Mouse (Mus musculus): ENCODE measurements around the gene Gm10197. TPM values are rescaled to one million over a fixed set of nuclear protein-coding genes. Genes with fewer than 3 reads are reported as not detected.
A peak's percentile ranks its signal among the peaks of the same experiment; 100 is the strongest.

The Gm10197 gene
- not detected in 2 replicates for polyA plus RNA-seq (2016; fragmentation: Nextera tagmentation; extraction: Ambion mirVana)

GRCm38 (mm10) chr19:53371666-53372065, at the start of gene Gm10197:
Gene Gm10197 (minus strand): TSS chr19:53371766.
- Histone ChIP-seq H3K36me3 (peaks cover 38% of the 10 kb centered on the region), H3K27ac (ENCODE audit: poor library complexity, severe bottlenecking) (no peak within 1 kb of the TSS), H3K9ac (no peak within 1 kb of the TSS), H3K9me3 (replicated peaks) (no peaks in the 10 kb centered on the region), H3K4me3 (no peak within 1 kb of the TSS), H3K4me1 (replicated peaks) (peaks cover 34% of the 10 kb centered on the region), H3K27me3 (replicated peaks) (no peaks in the 10 kb centered on the region), H3K4me2 (no peak within 1 kb of the TSS)
- ATAC-seq (ENCODE audit: insufficient number of reproducible peaks, low FRiP score) = no peak
- 78% methylated on average over 13 of the region's 13 CpGs for WGBS

GRCm38 (mm10) chr19:53420924-53421582, 49.5 kb upstream of the Gm10197 start:
- H3K4me3 ChIP-seq = peak overlapping the region; percentile 50
- WGBS = under 1% methylated on average over 19 of the region's 19 CpGs

GRCm38 (mm10) chr19:53419834-53420233, 48.3 kb upstream of the Gm10197 start:
- WGBS = 43% methylated on average over 5 of the region's 5 CpGs

More at GRCm38 (mm10) chr19:53420924-53421582, 49.5 kb upstream of the Gm10197 start:
- H3K9me3 ChIP-seq (replicated peaks) = no peaks in the 10 kb centered on the region
- no peaks in the 10 kb centered on the region for H3K36me3 ChIP-seq
- H3K4me1 ChIP-seq (replicated peaks) = peaks cover 19% of the 10 kb centered on the region
- H3K27me3 ChIP-seq (replicated peaks) = no peaks in the 10 kb centered on the region
- peak overlapping the region; percentile 71 for H3K9ac ChIP-seq
- peak overlapping the region; percentile 85 for H3K4me2 ChIP-seq
- peak; percentile 88 for ATAC-seq (ENCODE audit: insufficient number of reproducible peaks, low FRiP score)
- peak overlapping the region; percentile 91 for H3K27ac ChIP-seq (ENCODE audit: poor library complexity, severe bottlenecking)

GRCm38 (mm10) chr19:53415198-53415597, 43.6 kb upstream of the Gm10197 start:
- peaks cover 38% of the 10 kb centered on the region for H3K4me1 ChIP-seq (replicated peaks)
- H3K27me3 ChIP-seq (replicated peaks) = no peaks in the 10 kb centered on the region
- ATAC-seq (ENCODE audit: insufficient number of reproducible peaks, low FRiP score) = no peak
- no peaks in the 10 kb centered on the region for H3K9me3 ChIP-seq (replicated peaks)
- H3K4me3 ChIP-seq = no peak overlapping the region
- no peak overlapping the region for H3K9ac ChIP-seq
- H3K36me3 ChIP-seq = no peaks in the 10 kb centered on the region
- no peak overlapping the region for H3K27ac ChIP-seq (ENCODE audit: poor library complexity, severe bottlenecking)
- WGBS = 77% methylated on average over 17 of the region's 17 CpGs
- no peak overlapping the region for H3K4me2 ChIP-seq

More at GRCm38 (mm10) chr19:53419834-53420233, 48.3 kb upstream of the Gm10197 start:
- Histone ChIP-seq H3K9me3 (replicated peaks) (no peaks in the 10 kb centered on the region), H3K4me1 (replicated peaks) (peaks cover 19% of the 10 kb centered on the region), H3K4me3 (no peak overlapping the region), H3K27ac (ENCODE audit: poor library complexity, severe bottlenecking) (no peak overlapping the region), H3K36me3 (no peaks in the 10 kb centered on the region), H3K4me2 (no peak overlapping the region), H3K9ac (no peak overlapping the region), H3K27me3 (replicated peaks) (no peaks in the 10 kb centered on the region)
- no peak for ATAC-seq (ENCODE audit: insufficient number of reproducible peaks, low FRiP score)

GRCm38 (mm10) chr19:53414650-53415049, 43.1 kb upstream of the Gm10197 start:
- Histone ChIP-seq H3K4me1 (replicated peaks) (peaks cover 43% of the 10 kb centered on the region), H3K4me2 (no peak overlapping the region), H3K4me3 (no peak overlapping the region), H3K27ac (ENCODE audit: poor library complexity, severe bottlenecking) (no peak overlapping the region), H3K9ac (no peak overlapping the region), H3K36me3 (no peaks in the 10 kb centered on the region), H3K9me3 (replicated peaks) (no peaks in the 10 kb centered on the region), H3K27me3 (replicated peaks) (no peaks in the 10 kb centered on the region)
- 42% methylated on average over 11 of the region's 11 CpGs for WGBS
- ATAC-seq (ENCODE audit: insufficient number of reproducible peaks, low FRiP score) = no peak

GRCm38 (mm10) chr19:53413617-53414380, 42.2 kb upstream of the Gm10197 start:
- Histone ChIP-seq H3K27me3 (replicated peaks) (no peaks in the 10 kb centered on the region), H3K4me1 (replicated peaks) (peaks cover 46% of the 10 kb centered on the region), H3K27ac (ENCODE audit: poor library complexity, severe bottlenecking) (no peak overlapping the region), H3K9me3 (replicated peaks) (no peaks in the 10 kb centered on the region), H3K36me3 (no peaks in the 10 kb centered on the region), H3K9ac (no peak overlapping the region), H3K4me2 (no peak overlapping the region), H3K4me3 (no peak overlapping the region)
- ATAC-seq (ENCODE audit: insufficient number of reproducible peaks, low FRiP score) = no peak
- 76% methylated on average over 15 of the region's 15 CpGs for WGBS

GRCm38 (mm10) chr19:53412149-53412848, 40.7 kb upstream of the Gm10197 start:
- 7% methylated on average over 6 of the region's 6 CpGs for WGBS
- H3K9ac ChIP-seq = no peak overlapping the region
- H3K27me3 ChIP-seq (replicated peaks) = no peaks in the 10 kb centered on the region
- H3K4me3 ChIP-seq = no peak overlapping the region
- H3K4me2 ChIP-seq = no peak overlapping the region
- H3K4me1 ChIP-seq (replicated peaks) = peaks cover 50% of the 10 kb centered on the region
- H3K9me3 ChIP-seq (replicated peaks) = no peaks in the 10 kb centered on the region
- peak; percentile 16; the same call in 1 of the 2 replicates for ATAC-seq (ENCODE audit: insufficient number of reproducible peaks, low FRiP score)
- peak overlapping the region; percentile 81 for H3K27ac ChIP-seq (ENCODE audit: poor library complexity, severe bottlenecking)
- no peaks in the 10 kb centered on the region for H3K36me3 ChIP-seq

- WGBS = 46% methylated on average over 17 of the region's 17 CpGs
- no peak for ATAC-seq (ENCODE audit: insufficient number of reproducible peaks, low FRiP score)
Measured at GRCm38 (mm10) chr19:53409663-53410307, 38.2 kb upstream of the Gm10197 start.

GRCm38 (mm10) chr19:53408398-53408797, 36.8 kb upstream of the Gm10197 start:
- Histone ChIP-seq H3K4me1 (replicated peaks) (peaks cover 42% of the 10 kb centered on the region), H3K36me3 (no peaks in the 10 kb centered on the region), H3K27me3 (replicated peaks) (no peaks in the 10 kb centered on the region), H3K9ac (no peak overlapping the region), H3K27ac (ENCODE audit: poor library complexity, severe bottlenecking) (no peak overlapping the region), H3K4me2 (no peak overlapping the region), H3K9me3 (replicated peaks) (no peaks in the 10 kb centered on the region), H3K4me3 (no peak overlapping the region)
- ATAC-seq (ENCODE audit: insufficient number of reproducible peaks, low FRiP score) = no peak
- WGBS = 75% methylated on average over 8 of the region's 8 CpGs

More at GRCm38 (mm10) chr19:53409663-53410307, 38.2 kb upstream of the Gm10197 start:
- Histone ChIP-seq H3K4me3 (no peak overlapping the region), H3K27ac (ENCODE audit: poor library complexity, severe bottlenecking) (no peak overlapping the region), H3K36me3 (no peaks in the 10 kb centered on the region), H3K9ac (no peak overlapping the region; the same call in 1 of the 2 replicates), H3K27me3 (replicated peaks) (no peaks in the 10 kb centered on the region), H3K9me3 (replicated peaks) (no peaks in the 10 kb centered on the region), H3K4me1 (replicated peaks) (peaks cover 55% of the 10 kb centered on the region), H3K4me2 (peak overlapping the region; percentile 34; the same call in 1 of the 2 replicates)

GRCm38 (mm10) chr19:53407350-53407749, 35.8 kb upstream of the Gm10197 start:
- no peaks in the 10 kb centered on the region for H3K36me3 ChIP-seq
- 28% methylated on average over 2 of the region's 2 CpGs for WGBS
- ATAC-seq (ENCODE audit: insufficient number of reproducible peaks, low FRiP score) = no peak

More at GRCm38 (mm10) chr19:53407350-53407749, 35.8 kb upstream of the Gm10197 start:
- no peak overlapping the region for H3K4me3 ChIP-seq
- H3K4me1 ChIP-seq (replicated peaks) = peaks cover 36% of the 10 kb centered on the region
- no peaks in the 10 kb centered on the region for H3K9me3 ChIP-seq (replicated peaks)
- no peaks in the 10 kb centered on the region for H3K27me3 ChIP-seq (replicated peaks)
- H3K4me2 ChIP-seq = no peak overlapping the region
- H3K27ac ChIP-seq (ENCODE audit: poor library complexity, severe bottlenecking) = no peak overlapping the region
- no peak overlapping the region for H3K9ac ChIP-seq

All from heart, embryonic 12.5 days (tissue).